Mouse (Mus musculus): ENCODE results near the gene Uhrf1bp1. TPM values are rescaled to one million over a fixed set of nuclear protein-coding genes. Genes with fewer than 3 reads are reported as not detected.

Gene Uhrf1bp1
- total and polyA plus RNA-seq, 3 experiments = 23.1 to 43.6 TPM; not detected in 1

DNA sequence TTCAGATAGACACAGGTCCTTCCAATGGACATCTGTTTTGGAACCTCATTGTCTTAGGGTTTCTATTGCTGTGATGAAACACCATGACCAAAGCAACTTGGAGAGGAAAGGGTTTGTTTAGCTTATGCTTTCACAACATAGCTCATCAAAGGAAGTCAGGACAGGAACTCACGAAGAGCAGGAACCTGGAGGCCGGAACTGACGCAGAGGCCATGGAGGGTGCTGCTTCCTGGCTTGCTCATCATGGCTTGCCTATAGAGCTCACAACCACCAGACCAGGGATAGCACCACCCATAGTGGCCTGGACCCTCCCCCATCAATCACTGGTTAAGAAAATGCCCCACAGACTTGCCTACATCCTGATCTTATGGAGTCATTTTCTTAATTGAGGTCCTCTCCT lies 78.8 kb downstream of the Uhrf1bp1 start:
- Histone ChIP-seq H3K9me3 (replicated peaks; ENCODE audit: insufficient read depth, low read length) (no peaks in the 10 kb centered on the region), H3K36me3 (ENCODE audit: control insufficient read depth in 1 of 2, insufficient read depth in 2 of 2, low read length in 2 of 2) (no peaks in the 10 kb centered on the region), H3K27me3 (ENCODE audit: control insufficient read depth in 1 of 2, insufficient read depth in 2 of 2, low read length in 2 of 2) (no peaks in the 10 kb centered on the region), H3K4me3 (ENCODE audit: control insufficient read depth in 1 of 2, insufficient read depth in 1 of 2, low read depth in 2 of 2, low read length in 2 of 2) (no peak overlapping the region), H3K4me1 (ENCODE audit: control insufficient read depth in 1 of 2, insufficient read depth in 2 of 2, low read length in 2 of 2) (no peaks in the 10 kb centered on the region), H3K27ac (ENCODE audit: control insufficient read depth, low read depth, low read length) (no peak overlapping the region), H3K9ac (ENCODE audit: control insufficient read depth, low read depth, low read length, poor library complexity, severe bottlenecking) (no peak overlapping the region), H3K79me2 (ENCODE audit: control insufficient read depth, insufficient read depth, low read length, poor library complexity) (no peaks in the 10 kb centered on the region)
- TF ChIP-seq EP300 (IDR thresholded peaks at IDR 0.05; ENCODE audit: low read depth in 1 of 2, low read length in 2 of 2) = no peak
- no peak for TF ChIP-seq ZKSCAN1 (IDR thresholded peaks at IDR 0.05; ENCODE audit: low read depth, low read length)
- no peak for TF ChIP-seq TAL1 (IDR thresholded peaks at IDR 0.05; ENCODE audit: low read length)
- no peak for TF ChIP-seq BHLHE40 (IDR thresholded peaks at IDR 0.05; ENCODE audit: borderline replicate concordance, low read depth, low read length)
- TF ChIP-seq TCF12 (IDR thresholded peaks at IDR 0.05; ENCODE audit: low read depth, low read length) = no peak
- no peak for TF ChIP-seq CHD2 (IDR thresholded peaks at IDR 0.05; ENCODE audit: low read length)
- no peak for TF ChIP-seq USF2 (IDR thresholded peaks at IDR 0.05; ENCODE audit: borderline replicate concordance in 1 of 2, insufficient read depth in 1 of 2, low read depth in 1 of 2, low read length in 2 of 2)
- TF ChIP-seq POLR2A (IDR thresholded peaks at IDR 0.05; ENCODE audit: control insufficient read depth in 1 of 2, insufficient read depth in 1 of 2, low read depth in 1 of 2, low read length in 2 of 2, poor library complexity in 1 of 2) = no peak
- TF ChIP-seq NRF1 (IDR thresholded peaks at IDR 0.05; ENCODE audit: insufficient read depth, low read depth, low read length, poor library complexity, severe bottlenecking) = no peak
- DNase-seq (ENCODE audit: low read depth, low spot score) = no peak

DNA sequence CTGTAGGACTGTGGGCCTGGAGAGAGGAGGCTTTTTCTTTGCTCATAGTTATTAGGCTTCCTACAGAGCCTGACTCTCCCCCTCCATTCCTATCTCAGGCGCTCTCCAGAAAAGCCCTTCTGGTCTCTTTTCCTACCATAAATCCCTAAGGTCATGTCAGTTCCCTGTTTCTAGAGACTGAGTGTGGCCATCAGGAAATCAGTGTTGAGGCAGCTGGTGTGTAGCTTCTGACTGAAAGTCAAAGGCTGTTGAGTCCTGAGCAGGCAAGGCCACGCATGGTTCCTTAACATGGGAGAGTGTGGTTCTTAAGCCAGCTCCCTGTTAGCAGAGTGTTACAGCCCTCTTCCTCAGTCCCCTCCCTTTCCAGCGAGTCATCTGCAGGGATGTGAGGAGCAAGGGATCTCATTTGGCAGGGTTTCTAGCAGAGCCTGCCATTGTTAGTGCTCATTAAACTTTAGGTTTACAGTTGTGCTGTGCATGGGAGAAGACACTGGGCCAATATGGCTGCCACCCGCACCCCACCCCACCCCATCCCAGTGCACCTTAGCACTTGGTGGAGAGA lies 80.9 kb downstream of the Uhrf1bp1 start:
- DNase-seq (ENCODE audit: low read depth, low spot score) = no peak
- H3K27ac ChIP-seq (ENCODE audit: control insufficient read depth, low read depth, low read length) = no peak overlapping the region
- no peak overlapping the region for H3K9ac ChIP-seq (ENCODE audit: control insufficient read depth, low read depth, low read length, poor library complexity, severe bottlenecking)
- no peaks in the 10 kb centered on the region for H3K79me2 ChIP-seq (ENCODE audit: control insufficient read depth, insufficient read depth, low read length, poor library complexity)
- no peak for TF ChIP-seq ELF1 (IDR thresholded peaks at IDR 0.05; ENCODE audit: low read depth, low read length)
- TF ChIP-seq MAZ (IDR thresholded peaks at IDR 0.05; ENCODE audit: low read depth, low read length) = no peak
- no peak for TF ChIP-seq CHD1 (IDR thresholded peaks at IDR 0.05; ENCODE audit: low read depth, low read length)
- TF ChIP-seq USF2 (IDR thresholded peaks at IDR 0.05; ENCODE audit: borderline replicate concordance in 1 of 2, insufficient read depth in 1 of 2, low read depth in 1 of 2, low read length in 2 of 2) = no peak
- TF ChIP-seq EP300 (IDR thresholded peaks at IDR 0.05; ENCODE audit: low read depth in 1 of 2, low read length in 2 of 2) = no peak
- TF ChIP-seq MYB (IDR thresholded peaks at IDR 0.05; ENCODE audit: low read depth, low read length) = no peak
- no peak for TF ChIP-seq MAFK (IDR thresholded peaks at IDR 0.05; ENCODE audit: borderline replicate concordance, low read depth, low read length)
- no peak for TF ChIP-seq USF1 (IDR thresholded peaks at IDR 0.05; ENCODE audit: low read depth, low read length)
- no peak for TF ChIP-seq ZMIZ1 (IDR thresholded peaks at IDR 0.05; ENCODE audit: low read depth, low read length)
- no peak for TF ChIP-seq RCOR1 (IDR thresholded peaks at IDR 0.05; ENCODE audit: low read depth, low read length)
- no peak for TF ChIP-seq ZKSCAN1 (IDR thresholded peaks at IDR 0.05; ENCODE audit: low read depth, low read length)
- TF ChIP-seq GATA1 (IDR thresholded peaks at IDR 0.05; ENCODE audit: low read depth, low read length) = no peak
- TF ChIP-seq JUND (IDR thresholded peaks at IDR 0.05; ENCODE audit: low read depth, low read length) = no peak
- no peak for TF ChIP-seq E2F4 (IDR thresholded peaks at IDR 0.05; ENCODE audit: borderline replicate concordance, low read depth, low read length)
- no peak for TF ChIP-seq CTCF (IDR thresholded peaks at IDR 0.05 in 2 of 3, conservative IDR thresholded peaks at IDR 0.05 in 1 of 3; ENCODE audit: control insufficient read depth in 1 of 3, insufficient read depth in 1 of 3, low read depth in 2 of 3, low read length in 3 of 3, poor library complexity in 1 of 3, severe bottlenecking in 1 of 3)
- TF ChIP-seq ZNF384 (IDR thresholded peaks at IDR 0.05; ENCODE audit: low read depth, low read length) = no peak
- no peak overlapping the region for H3K4me3 ChIP-seq (ENCODE audit: control insufficient read depth in 1 of 2, insufficient read depth in 1 of 2, low read depth in 2 of 2, low read length in 2 of 2)
- no peaks in the 10 kb centered on the region for H3K4me1 ChIP-seq (ENCODE audit: control insufficient read depth in 1 of 2, insufficient read depth in 2 of 2, low read length in 2 of 2)
- H3K9me3 ChIP-seq (replicated peaks; ENCODE audit: insufficient read depth, low read length) = no peaks in the 10 kb centered on the region
- no peaks in the 10 kb centered on the region for H3K27me3 ChIP-seq (ENCODE audit: control insufficient read depth in 1 of 2, insufficient read depth in 2 of 2, low read length in 2 of 2)
- H3K36me3 ChIP-seq (ENCODE audit: control insufficient read depth in 1 of 2, insufficient read depth in 2 of 2, low read length in 2 of 2) = no peaks in the 10 kb centered on the region

All from MEL (cell line).